Mouse (Mus musculus) lung, adult 2 months (tissue): ENCODE data around the gene Dcaf17.

ENCODE experiments used
- CTCF ChIP-seq: fragments of 200-500 bp; IDR thresholded peaks from 2 replicates; pipeline ENCODE4 v1.5.1; 2011; ENCODE audit warnings: mild to moderate bottlenecking, low read length, control low read depth; ENCODE audit not compliant: insufficient read depth
- POLR2A ChIP-seq: fragments of 200-500 bp; IDR thresholded peaks from 2 replicates; pipeline ENCODE4 v1.6.1; 2011; ENCODE audit warnings: low read depth, mild to moderate bottlenecking, control low read depth, low read length, borderline replicate concordance; ENCODE audit errors: extremely low read depth

DNA sequence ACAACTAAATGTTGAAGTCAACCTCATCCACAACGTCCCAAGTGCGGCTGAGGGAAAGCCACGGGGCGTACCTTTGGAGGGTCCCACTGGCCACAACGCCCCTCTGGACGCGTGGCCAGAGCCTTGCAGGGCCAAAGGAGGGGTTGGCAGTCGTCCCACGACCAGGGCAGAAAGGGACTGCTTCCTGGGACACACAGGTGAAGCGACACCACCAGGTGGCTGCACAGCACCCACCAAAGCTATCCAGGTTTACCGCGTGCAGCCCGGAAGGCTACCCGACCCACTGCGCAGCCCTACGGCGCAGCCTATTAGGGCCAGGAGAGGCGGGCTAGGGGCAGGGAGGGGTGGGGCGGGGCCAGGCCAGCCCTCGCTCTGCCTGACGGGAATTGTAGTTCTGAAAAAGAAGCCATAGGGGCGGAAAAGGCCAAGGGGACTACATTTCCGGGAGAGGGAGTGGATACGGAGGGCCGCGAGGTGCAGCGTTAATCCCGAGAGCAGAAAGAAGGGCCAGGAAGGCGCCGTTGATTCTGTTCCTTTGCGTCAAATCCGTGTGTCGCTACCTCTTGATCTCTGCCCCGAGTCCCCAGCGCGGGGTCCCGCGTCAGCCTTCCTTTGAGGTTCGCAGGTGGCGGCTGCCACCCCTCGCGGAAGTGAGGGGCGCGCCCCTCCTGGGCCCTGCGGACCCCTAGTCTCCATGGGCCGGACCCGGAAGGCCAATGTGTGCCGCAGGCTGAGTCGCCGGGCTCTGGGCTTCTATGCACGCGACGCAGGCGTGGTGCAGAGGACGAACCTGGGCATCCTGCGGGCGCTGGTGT lies at the start of gene Dcaf17, which contains the start of gene Mettl8:
- TF ChIP-seq CTCF = peak; percentile 13; the same call in 1 of the 2 replicates
- peak; percentile 79; the same call in 1 of the 2 replicates for TF ChIP-seq POLR2A
